Mouse (Mus musculus) brown adipose tissue, adult 24 weeks (tissue): ENCODE data around the gene Tmc5. TPM values are rescaled to one million over a fixed set of nuclear protein-coding genes. Genes with fewer than 3 reads are reported as not detected.

ENCODE experiments used
- H3K27ac ChIP-seq: fragments of 200-500 bp; replicated peaks from 2 replicates; pipeline ENCODE4 v1.5.1; 2012; ENCODE audit warnings: low read depth, mild to moderate bottlenecking, low read length
- H3K4me1 ChIP-seq: fragments of 200-500 bp; 2 replicates; pipeline ENCODE4 v1.6.1; 2012; ENCODE audit warnings: low read length, mixed read lengths; ENCODE audit not compliant: control insufficient read depth, insufficient read depth, insufficient read length
- H3K4me3 ChIP-seq: fragments of 200-500 bp; 2 replicates; pipeline ENCODE4 v1.5.1; 2012; ENCODE audit warnings: low read depth, mild to moderate bottlenecking, low read length, moderate library complexity; ENCODE audit not compliant: insufficient read depth
- polyA plus RNA-seq: library from polyadenylated mRNA; stranded (reverse); fragments of >200 nt; gene quantifications from 2 replicates; pipeline ENCODE4 v1.2.4, GENCODE M21; 2012; ENCODE audit not compliant: missing spikeins, insufficient read depth, insufficient read length

Tmc5 gene
- polyA plus RNA-seq, 1 experiment, result 0.36 TPM

- peaks cover 2% of the 10 kb centered on the region; the same call in 1 of the 2 replicates for H3K4me1 ChIP-seq
- H3K27ac ChIP-seq, result no peak overlapping the region
- H3K4me3 ChIP-seq, result no peak overlapping the region
These were observed 3.3 kb upstream of the Tmc5 start for GRCm38 (mm10) chr7:118593567-118594407.

- Histone ChIP-seq H3K4me3 (no peak overlapping the region), H3K27ac (no peak overlapping the region), H3K4me1 (peaks cover 2% of the 10 kb centered on the region; the same call in 1 of the 2 replicates)
These were observed 2.5 kb upstream of the Tmc5 start for GRCm38 (mm10) chr7:118594611-118595010.

- Histone ChIP-seq H3K27ac (no peak overlapping the region), H3K4me3 (peak overlapping the region; percentile 32; the same call in 1 of the 2 replicates)
These were observed 1.9 kb upstream of the Tmc5 start for GRCm38 (mm10) chr7:118595228-118595627.

GRCm38 (mm10) chr7:118596271-118596670, 826 bp upstream of the Tmc5 start:
- Histone ChIP-seq H3K4me1 (peaks cover 2% of the 10 kb centered on the region; the same call in 1 of the 2 replicates), H3K4me3 (no peak overlapping the region), H3K27ac (no peak overlapping the region)

More at GRCm38 (mm10) chr7:118595228-118595627, 1.9 kb upstream of the Tmc5 start:
- peaks cover 2% of the 10 kb centered on the region; the same call in 1 of the 2 replicates for H3K4me1 ChIP-seq

- Histone ChIP-seq H3K4me1 (no peaks in the 10 kb centered on the region), H3K4me3 (no peak overlapping the region), H3K27ac (no peak overlapping the region)
These were observed 3.0 kb downstream of the Tmc5 start for GRCm38 (mm10) chr7:118599954-118600631.

GRCm38 (mm10) chr7:118604842-118605241, 7.7 kb downstream of the Tmc5 start:
- no peak overlapping the region for H3K27ac ChIP-seq
- H3K4me1 ChIP-seq, result no peaks in the 10 kb centered on the region
- H3K4me3 ChIP-seq, result no peak overlapping the region

GRCm38 (mm10) chr7:118609815-118610214, 12.7 kb downstream of the Tmc5 start:
- no peak overlapping the region for H3K27ac ChIP-seq
- H3K4me1 ChIP-seq, result no peaks in the 10 kb centered on the region
- no peak overlapping the region for H3K4me3 ChIP-seq

GRCm38 (mm10) chr7:118610721-118611120, 13.6 kb downstream of the Tmc5 start:
- Histone ChIP-seq H3K4me1 (no peaks in the 10 kb centered on the region), H3K4me3 (no peak overlapping the region), H3K27ac (no peak overlapping the region)

- Histone ChIP-seq H3K4me3 (no peak overlapping the region), H3K27ac (no peak overlapping the region), H3K4me1 (no peaks in the 10 kb centered on the region)
These were observed 14.2 kb downstream of the Tmc5 start for GRCm38 (mm10) chr7:118611185-118611749.

- no peak overlapping the region for H3K27ac ChIP-seq
- no peak overlapping the region for H3K4me3 ChIP-seq
- H3K4me1 ChIP-seq, result no peaks in the 10 kb centered on the region
These were observed 14.8 kb downstream of the Tmc5 start for GRCm38 (mm10) chr7:118611933-118612332.

- Histone ChIP-seq H3K4me1 (no peaks in the 10 kb centered on the region), H3K27ac (no peak overlapping the region), H3K4me3 (no peak overlapping the region)
These were observed 17.0 kb downstream of the Tmc5 start for GRCm38 (mm10) chr7:118614076-118614475.

- no peak overlapping the region for H3K4me3 ChIP-seq
- H3K4me1 ChIP-seq, result no peaks in the 10 kb centered on the region
- H3K27ac ChIP-seq, result no peak overlapping the region
These were observed 21.0 kb downstream of the Tmc5 start for GRCm38 (mm10) chr7:118618104-118618503.

- Histone ChIP-seq H3K4me1 (no peaks in the 10 kb centered on the region), H3K27ac (no peak overlapping the region), H3K4me3 (no peak overlapping the region)
These were observed 23.3 kb downstream of the Tmc5 start for GRCm38 (mm10) chr7:118620243-118620906.

GRCm38 (mm10) chr7:118621094-118621493, 24.0 kb downstream of the Tmc5 start:
- H3K4me3 ChIP-seq, result no peak overlapping the region
- no peaks in the 10 kb centered on the region for H3K4me1 ChIP-seq
- H3K27ac ChIP-seq, result no peak overlapping the region
